Mouse (Mus musculus): ENCODE data around the gene Arsb.

GRCm38 (mm10) chr13:93814676-93815075 is 43.2 kb downstream of the Arsb start:
- TF ChIP-seq USF1 (IDR thresholded peaks at IDR 0.05; ENCODE audit: low read depth) (no peak), CEBPB (IDR thresholded peaks at IDR 0.05; ENCODE audit: insufficient read depth, poor library complexity, severe bottlenecking) (no peak), MYOD1 (IDR thresholded peaks at IDR 0.05; ENCODE audit: control insufficient read depth in 1 of 3, insufficient read length in 2 of 3, low read depth in 2 of 3) (no peak)

Measured in myocyte (in vitro differentiated cells).